Mouse (Mus musculus) gastrocnemius, adult 8-10 months (tissue): ENCODE results near the gene Fxyd5. TPM values are rescaled to one million over a fixed set of nuclear protein-coding genes. Genes with fewer than 3 reads are reported as not detected.

ENCODE experiments used
- DNase-seq, 2 experiments: peaks; one replicate each; pipeline ENCODE4 v3.0.0; 2022; ENCODE audit warnings: low spot score in 2 of 2
- total RNA-seq, 4 experiments: library from RNA; stranded (reverse); gene quantifications; 2 replicates each; pipeline ENCODE4 v1.2.4; 2022

The Fxyd5 gene
- total RNA-seq, 4 experiments from 2014 or later, result 4.7 to 8.7 (median 6.1) TPM

DNA sequence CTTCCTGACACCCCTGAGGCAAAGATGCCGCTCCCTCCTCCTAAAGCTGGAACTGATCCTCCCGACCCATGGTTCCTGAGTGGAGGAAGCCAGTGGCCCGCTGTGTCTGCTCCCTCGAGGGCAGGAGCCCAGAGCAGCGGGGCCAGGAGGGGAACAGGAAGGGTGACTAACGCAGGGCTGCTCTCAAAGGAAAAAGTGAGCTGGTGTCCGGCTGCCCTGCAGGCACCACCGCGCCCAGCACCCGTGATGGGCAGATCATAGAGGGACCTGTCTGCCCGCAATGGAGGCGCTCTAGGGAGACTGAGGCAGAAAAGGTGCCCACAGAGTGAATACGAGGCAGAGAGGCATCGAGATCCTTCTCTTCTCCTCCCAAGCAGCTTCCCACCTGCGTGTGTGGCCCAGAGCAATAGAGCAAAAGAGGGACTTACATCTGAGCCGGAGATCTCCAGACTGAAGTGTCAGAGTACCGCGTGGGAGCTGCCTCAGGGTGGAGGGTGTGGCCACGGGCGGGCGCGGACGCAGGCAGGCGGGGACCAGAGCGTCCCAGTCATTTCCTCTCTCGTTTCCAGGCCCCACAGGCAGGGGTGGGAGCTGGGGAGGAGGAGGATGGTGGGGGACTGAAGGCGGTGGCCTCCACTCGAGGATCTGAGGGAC is 492 bp downstream of the Fxyd5 start:
- DNase-seq, result peak; percentile 17 to 45

DNA sequence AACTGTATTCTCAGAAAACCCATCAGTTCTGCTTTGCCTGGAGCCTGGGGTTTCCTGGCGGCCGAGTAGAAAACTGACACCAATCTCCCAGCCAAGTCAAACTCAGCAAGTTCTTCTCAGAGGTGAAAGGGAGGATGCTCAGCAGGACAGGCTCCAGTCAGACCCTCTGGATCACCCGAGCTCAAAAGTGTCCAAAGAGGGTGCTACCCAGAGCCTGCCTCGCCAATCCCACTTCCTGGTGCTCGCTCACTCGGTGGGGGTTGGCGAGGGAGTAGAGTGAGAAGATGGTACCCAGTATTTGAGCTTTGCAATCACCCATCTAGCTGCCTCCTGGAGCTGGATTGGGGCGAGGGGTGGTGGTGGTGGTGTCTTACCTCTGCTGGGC is 1.3 kb downstream of the Fxyd5 start:
- no peak for DNase-seq

DNA sequence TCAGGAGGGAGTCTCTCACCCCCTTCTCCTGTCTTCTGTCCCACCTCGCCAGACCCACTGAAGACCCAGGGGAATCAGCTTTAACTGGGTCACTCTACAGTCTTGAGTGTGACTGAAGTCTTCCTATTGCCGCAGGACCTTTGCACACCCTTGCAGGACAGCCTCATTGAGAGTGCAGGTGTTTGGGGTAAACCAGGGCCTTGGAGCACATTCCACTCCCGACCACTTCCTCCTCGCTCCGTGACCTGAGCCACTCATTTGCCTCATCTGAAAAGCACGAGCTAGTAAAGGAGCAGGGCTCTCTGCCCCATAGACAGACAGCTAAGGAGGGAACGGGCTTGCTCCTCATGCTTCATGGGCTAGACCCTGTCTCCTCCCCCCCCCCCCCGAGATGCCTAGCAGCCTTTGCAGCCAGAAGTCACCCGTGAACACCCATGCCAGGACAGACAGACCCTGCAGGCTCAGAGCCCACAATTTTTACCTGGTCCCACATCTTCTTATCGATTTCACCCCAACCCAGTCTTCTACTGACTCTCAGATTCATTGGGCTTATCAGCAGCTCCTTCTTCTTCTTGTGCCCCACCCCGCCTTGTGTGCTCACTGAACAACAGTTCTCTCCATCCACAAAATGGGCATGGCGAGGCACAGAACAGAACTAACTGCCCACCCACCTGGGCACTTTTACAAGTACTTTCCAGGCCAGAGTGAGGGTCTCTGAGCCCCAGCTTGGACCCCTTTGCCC is 1.8 kb downstream of the Fxyd5 start:
- no peak for DNase-seq

DNA sequence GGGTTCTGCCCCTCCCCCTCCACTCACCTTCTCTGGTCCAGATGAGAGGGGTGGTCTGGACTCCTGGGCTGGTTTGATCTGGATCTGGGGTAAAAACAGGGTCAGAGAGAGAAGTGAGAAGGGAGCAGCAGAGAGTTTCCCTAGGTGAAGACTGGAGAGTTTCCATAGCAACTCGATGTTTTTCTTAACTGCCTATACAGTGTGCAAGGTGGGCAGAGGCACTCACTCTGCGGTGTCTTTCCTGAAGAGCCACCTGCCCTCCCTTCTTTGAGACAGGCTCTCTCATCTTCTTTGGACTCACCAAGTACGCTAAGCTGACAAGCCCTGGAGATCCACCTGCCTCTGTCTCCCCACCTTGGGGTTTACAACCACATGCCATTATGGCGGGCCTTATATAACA is 3.3 kb downstream of the Fxyd5 start:
- no peak for DNase-seq

DNA sequence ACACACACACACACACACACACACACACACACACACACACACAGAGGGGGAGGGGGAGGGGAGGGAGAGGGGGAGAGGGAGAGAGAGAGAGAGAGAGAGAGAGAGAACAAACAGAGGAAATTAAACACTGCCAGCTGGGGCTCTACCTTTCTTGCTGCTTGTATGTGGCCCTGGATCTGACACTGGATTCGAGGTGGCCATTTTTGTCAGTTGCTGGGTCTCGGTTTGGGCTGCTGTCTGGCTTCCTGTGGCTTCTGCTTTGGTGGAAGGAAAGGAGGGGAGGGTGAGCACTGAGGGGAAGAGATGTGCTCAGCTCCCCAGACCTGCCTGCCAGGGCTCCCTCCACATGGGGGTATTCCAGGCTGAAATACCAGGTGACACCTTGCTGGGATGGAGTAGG is 4.6 kb downstream of the Fxyd5 start:
- no peak for DNase-seq

DNA sequence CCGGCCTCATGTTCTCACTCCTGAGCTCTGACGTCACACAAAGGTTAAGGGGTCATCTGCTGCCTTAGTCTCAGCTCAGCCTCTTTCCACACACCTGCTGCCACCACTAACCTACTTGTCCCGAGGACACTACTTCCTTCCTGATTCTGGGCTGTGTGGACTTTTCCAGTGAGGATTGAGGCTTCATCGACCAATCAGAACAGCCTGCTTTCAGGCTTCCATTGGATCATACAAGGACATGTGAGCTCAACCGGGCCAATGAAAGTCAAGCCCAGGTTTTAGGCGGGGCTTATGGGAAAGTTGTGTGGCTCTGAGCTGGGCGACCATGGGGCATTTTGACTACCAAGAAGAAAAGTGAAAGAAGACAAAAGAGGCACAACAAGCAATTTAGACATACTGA is 5.4 kb downstream of the Fxyd5 start:
- DNase-seq, result no peak

DNA sequence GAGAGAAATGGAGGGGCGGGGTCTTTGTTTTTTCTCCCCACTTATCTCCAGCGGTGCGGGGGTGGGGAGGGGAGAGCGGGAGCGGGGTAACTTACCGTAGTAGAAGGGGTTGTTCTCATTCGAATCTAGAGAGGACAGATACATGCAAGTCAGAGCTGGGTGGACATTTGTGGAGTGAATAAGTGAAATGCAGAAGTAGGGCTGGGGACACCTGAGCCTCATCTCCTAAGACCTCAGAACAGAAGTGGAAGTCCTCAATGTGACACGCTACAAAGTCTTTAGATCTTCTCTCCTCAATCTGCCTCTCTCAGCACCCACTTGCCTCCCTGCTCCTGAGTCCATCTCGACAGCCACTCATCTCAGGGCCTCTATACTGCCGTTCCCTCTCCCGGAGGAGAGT is 7.0 kb downstream of the Fxyd5 start:
- no peak for DNase-seq

DNA sequence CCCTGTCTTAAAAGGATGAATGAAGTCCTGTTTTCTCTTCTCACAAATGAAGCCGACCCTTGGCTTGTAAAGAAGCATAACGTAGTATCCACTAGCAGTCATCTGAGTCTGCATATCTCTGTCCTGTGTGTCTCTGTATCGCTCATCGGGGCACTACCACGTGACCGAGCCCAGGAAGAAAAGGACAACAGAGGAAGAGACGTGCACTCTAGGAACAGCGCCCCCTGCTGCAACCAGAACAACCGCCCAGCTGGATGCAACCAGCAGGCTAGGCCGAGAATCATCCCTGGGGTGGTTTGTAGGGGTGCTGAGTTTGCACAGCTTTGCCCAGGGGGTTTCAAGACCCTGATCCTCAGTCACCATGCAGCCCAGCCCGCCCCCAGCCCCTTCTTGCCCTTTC is 7.5 kb downstream of the Fxyd5 start:
- DNase-seq, result no peak

DNA sequence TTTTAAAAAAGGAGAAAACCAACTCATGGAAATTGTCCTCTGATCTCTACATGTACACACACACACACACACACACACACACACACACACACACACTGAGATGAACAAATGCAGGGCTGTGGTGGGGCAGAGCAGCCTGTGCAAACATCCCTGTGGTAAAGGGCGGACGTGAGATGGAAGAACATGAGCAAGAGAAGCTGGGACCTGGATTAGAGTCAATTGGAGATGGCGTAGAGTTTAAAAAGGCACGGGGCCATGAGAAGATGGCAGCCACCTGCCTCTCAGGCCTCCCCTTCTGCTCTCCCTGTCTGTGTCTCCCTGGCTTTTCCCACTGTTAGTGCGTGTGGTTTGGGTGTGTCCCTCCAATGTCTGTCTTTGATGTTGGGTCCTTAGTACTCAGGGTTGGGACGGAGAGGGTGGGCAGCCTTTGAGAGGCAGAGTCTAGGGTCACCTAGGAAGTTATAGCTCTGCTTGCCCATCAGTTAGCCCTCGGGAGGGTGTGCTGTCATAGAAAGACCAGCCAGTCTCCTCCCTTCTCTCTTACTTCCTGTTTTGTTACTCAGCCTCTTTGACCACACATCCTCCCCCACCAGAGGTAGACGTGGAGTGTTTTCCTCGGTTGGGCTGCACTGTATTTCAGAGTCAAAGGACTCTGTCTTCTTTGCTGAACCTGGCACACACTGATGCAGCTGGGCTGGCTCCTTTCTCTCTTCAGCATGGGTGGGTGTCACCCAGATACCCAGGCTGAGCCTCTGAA is 8.7 kb downstream of the Fxyd5 start:
- no peak for DNase-seq

DNA sequence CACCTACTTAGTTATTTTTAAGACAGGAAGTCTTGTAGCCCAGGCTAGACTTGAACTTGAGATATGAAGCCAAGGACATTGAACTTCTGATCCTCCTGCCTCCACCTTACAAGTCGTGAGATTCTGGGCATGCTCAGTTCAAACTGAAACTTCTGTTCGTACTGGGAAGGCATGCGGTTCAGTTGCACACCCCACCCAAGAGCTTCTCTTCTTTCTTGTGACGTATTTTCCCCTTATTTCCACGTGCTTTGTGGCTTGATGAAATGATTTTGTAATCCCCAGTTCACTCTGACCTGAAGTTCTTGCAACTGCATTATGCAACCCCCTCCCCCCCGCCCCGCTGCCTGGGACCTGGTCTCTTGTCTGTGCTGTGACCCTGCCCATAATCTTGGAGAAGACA is 10.6 kb downstream of the Fxyd5 start:
- no peak for DNase-seq

DNA sequence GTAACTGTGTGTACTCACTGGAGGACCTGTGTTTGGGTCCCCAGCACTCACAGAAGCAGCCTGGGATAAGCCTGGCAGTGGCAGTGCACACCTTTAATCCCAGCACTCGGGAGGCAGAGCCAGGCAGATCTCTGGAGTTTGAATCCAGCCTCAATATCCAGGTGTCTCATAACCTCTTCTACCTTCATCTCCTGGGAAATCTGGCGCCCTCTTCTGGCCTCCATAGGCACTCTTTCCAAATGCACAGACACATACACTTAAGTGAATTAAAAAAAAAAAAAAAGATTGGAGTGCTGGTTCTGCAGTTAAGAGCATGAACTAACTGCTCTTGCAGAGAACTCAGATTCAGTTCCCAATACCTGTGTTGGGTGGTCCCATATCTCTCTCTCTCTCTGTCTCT is 11.6 kb downstream of the Fxyd5 start:
- DNase-seq, result no peak

DNA sequence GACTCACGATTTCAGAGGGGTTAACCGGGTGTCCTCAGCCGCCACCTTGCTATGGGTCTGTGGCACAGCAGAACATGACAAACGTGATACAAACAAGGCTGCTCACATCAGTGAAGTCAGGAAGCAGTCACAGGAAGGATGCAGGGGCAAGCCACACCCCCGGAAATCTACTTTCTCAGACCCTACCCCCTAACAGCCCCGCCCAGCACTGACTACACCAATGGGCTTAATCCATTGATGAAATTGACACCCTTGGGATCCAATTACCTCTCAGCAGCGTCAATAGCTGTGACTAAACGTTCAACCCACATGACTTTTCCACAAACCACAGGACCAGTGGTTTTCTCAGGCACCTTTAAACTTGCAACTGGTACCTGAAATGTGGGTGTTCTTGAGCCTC is 13.7 kb downstream of the Fxyd5 start:
- no peak for DNase-seq

DNA sequence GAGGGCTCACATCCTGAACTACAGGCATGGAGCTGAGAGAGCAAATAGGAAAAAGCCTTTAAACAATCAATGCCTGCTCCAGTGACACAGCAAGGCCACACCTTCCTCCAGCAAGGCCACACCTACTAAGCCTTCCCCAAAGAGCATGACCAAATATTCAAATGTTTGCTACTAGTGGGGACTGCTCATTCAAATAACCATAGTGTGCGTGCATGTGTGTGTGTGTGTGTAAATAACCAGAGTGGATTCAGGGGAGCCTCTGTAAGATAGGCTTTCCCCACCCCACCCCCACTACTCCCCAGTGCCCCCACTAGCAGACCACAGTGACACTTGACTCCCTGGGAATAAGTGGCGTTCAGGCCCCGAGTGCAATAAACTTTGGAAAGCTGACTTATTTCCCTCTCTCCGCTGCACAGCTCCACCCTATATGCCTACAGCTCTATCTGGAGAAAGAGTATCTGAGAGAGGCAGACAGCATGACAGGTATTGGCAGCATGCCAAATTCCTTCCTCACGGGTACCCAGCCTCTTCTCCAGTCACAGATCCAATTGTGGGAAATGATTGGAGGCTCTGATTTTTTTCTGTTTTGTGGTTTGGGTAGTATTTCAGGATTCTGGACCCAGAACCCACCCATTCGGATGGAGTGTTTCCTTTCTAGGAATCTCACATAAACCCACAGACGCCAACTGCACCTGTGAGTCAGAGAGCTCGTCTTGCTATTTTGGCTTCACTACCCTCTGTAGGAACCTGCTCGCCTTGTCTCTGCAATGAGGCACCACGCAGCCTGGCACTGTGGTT is 25.0 kb downstream of the Fxyd5 start:
- no peak for DNase-seq

DNA sequence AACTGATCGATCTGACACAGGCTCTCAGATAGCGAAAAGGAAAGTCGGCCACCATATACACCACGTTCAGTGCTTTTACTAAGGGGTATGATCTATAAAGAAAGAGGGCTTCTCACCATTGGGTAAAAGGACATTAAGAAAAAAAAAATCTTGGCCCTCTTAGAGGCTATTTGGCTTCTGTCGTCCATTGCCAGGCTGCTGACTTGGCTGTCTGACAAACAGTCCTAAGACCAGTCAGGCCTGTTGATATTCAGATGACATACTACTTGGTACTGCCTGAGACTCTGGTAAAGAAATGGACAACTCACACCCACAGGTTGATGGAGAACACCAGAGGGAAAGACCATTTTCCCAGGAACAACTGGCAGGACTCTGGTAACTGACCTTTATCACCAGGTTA is 29.3 kb downstream of the Fxyd5 start:
- DNase-seq, result no peak

DNA sequence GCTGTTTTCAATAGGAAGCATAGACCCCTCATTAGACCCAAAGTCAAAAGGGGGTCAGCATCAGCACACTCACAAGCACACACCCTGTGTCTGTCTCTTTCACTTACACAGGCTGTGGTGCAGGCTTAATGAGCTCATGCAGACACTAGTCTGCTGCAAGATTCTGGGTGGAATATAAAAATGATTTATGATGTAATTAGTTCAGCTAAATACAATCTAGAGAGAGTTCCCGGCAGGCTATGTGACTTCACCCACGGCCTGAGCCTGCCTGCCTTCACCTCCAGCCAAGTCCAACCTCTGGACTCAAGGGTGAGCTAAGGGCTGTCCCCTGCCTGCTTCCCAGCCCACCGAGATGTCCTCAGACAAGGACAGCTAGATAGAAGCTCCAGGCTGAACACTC is 33.4 kb downstream of the Fxyd5 start:
- no peak for DNase-seq

DNA sequence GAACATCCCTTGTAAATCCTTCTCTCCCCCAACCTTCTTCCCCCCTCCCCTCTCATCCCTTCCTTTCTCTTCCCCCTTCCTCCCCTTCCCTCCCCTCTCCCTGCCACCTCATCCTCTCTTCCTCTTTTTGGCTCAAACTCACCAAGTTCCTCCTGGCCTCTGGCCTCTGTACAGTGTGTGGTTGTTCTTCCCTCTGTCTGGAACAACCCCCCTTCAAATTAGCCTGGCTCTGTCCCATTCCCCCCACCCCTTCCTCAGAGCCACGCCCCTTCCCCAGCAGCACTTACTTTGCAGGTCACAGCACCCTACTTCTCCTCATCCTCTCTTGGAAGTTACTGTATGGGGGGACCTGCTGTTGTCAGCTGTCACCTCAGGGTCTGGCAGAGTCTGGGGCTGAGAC is 34.1 kb downstream of the Fxyd5 start:
- DNase-seq, result no peak

DNA sequence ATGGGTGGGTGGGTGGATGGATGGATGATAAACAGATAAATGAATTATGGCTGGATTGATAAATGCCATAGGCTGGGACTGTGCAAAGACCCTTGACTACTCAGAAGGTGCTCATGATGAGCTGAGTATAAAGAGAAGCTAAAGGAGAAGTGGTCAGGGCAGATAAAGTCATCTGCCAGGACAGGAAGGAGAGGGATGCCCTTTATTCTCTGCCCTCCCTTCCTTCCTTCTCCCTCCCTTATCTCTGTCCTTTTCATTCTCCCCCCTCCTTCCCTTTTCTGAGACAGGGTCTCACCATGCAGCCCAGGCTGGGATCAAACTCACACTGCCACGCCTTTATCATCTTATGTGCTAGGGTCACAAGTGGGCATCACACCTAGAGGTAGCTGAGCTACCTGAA is 34.5 kb downstream of the Fxyd5 start:
- no peak for DNase-seq

DNA sequence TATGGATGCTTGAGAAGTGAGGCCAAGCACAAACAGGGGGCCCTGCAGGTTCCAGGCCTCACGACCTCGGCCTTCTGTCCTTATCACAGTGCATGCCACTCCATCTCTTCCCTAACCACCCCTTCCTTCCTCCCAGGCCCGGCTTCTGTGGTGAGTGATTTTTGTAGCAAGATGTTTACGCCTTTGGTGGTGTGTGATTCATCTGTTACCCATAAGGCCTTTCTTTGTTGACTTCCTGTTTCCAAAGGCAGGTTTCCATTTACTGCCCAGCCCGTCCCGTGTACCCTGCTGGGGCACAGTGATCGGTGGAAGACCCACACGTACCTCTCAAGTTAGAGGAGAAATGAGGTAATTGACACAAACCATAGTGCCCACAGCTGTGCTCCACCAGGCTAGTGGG is 39.6 kb downstream of the Fxyd5 start:
- no peak for DNase-seq

DNA sequence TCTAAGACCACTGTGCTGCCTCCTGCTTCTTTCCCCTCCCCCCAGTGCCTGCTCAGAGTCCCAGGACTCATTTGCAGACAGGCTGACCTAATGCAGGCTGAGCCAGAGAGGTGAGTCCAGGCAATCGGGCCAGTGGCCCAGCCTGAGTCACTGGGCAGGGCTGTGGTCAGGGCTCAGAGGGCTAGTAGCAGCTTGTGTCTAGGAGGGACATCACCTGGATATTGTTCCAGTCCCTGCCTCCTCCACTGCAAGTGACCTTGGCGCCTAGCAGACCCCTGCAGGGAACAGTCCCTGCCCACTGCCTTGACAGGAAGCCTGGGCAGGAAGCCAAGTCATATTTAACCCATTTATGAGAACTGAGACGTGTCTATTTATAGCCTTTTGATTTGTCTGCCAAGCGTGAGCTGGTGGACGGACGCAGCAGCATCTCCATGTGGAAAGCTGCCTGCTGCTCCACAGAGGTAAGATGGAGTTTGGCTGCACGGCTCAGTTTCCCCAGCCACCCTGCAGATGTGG is 41.7 kb downstream of the Fxyd5 start:
- DNase-seq, result peak; percentile 51 to 67

DNA sequence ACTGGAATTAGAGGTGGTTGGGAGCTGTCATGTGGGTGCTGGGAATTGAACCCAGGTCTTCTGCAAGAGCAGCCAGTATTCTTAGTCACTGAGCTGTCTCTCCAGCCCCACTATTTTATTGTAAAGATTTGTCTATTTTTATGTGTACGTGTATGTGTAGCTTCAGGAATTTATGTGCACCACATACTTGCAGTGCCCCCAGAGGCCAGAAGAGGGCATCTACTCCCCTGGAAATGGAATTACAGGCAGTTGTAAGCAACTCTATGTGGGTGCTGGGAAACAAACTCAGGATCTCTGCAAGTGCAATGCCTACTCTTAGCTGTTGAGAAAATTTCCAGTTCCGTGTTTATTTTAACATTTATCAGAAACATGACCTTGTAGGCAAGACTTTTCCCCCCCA is 45.8 kb downstream of the Fxyd5 start:
- DNase-seq, result no peak

DNA sequence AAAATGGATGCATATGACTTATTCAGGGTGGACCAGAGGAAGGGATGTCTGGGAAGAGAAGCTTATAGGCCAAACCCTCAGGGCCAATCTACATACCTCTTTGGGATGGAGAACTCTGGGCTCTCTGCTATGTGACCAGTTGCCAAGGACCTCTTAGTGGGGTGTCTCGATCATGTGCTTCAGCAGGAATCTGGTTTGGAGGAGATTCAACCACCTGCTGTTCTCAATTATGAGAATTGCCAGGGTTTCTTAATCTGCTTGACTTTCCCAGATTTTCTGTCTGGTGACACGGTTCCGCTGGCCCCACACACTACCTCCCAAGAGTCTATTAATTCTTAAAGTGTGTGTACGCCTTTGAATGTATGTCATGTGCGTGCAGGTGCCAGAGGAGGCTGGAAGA is 48.3 kb downstream of the Fxyd5 start:
- no peak for DNase-seq

DNA sequence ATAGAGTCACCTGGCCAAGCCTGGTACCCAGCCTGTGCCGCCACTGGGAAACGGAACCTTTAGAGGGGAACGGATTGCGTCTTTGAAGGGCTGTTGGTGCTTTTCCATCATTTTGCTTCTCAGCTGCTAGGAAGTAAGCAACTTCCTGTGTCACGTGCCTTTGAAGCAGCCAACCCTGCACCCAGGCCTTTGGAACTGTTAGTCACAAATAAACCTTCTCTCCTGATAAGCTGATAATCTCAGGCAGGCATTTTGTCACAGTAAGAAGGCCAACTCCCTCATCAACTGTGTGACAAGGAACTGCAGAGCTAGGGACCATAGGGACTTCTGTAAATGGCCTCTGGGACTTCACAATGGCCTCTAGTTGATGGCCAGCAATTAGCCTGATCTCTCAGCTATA is 50.1 kb downstream of the Fxyd5 start:
- DNase-seq, result no peak
